Mouse (Mus musculus): ENCODE data around the gene Ift22. TPM values are rescaled to one million over a fixed set of nuclear protein-coding genes. Genes with fewer than 3 reads are reported as not detected.

Ift22 gene
- polyA plus RNA-seq, 1 experiment from 2014 or later: 67.4 TPM

DNA sequence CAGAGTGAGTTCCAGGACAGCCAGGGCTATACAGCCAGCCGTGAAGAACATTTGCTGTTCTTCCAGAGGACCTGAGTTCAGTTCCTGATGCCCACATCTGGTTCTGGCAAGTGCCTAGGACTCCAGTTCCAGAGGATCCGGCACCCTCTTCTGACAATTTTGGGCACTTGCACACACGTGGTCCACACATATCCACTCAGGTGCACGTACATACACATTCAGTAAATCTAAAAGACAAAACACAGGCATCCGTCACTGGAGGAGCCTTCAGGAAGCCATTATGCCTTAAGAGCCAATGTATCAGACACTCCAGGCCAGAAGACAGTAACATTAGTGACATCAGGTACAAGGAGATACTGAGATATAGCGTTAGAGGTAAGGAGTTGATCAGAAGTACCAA is 42.6 kb downstream of the Ift22 start:
- H3K36me3 ChIP-seq: no peaks in the 10 kb centered on the region
- WGBS: 90% methylated on average over 6 of the region's 6 CpGs
- ATAC-seq (ENCODE audit: insufficient number of reproducible peaks, insufficient read depth, low FRiP score, low TSS enrichment, low read depth): no peak

DNA sequence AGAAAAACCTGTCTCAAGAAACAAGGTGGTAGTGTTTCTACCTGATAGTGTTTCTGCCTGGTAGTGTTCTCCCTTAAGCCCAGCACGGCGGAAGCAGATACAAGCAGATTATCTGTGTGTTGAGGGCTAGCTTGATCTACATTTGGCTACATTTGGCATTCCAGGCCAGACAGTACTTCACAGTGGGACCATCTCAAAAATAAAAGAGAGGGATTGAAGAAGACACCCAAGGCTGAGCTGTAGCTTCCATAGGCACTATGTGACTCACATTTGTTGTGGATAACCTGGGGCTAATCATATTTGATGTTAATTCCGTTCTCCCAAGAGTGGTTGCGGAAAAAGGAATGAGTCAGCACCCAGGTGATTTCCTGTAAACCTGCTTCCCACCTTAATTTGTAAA is 44.2 kb downstream of the Ift22 start:
- WGBS: 70% methylated on average over 4 of the region's 4 CpGs
- no peaks in the 10 kb centered on the region for H3K27me3 ChIP-seq
- peaks cover 18% of the 10 kb centered on the region for H3K4me1 ChIP-seq
- H3K4me3 ChIP-seq: peak overlapping the region; percentile 74; the same call in 1 of the 2 replicates
- H3K9me3 ChIP-seq: no peaks in the 10 kb centered on the region
- peaks cover 8% of the 10 kb centered on the region for H3K36me3 ChIP-seq
- ATAC-seq (ENCODE audit: insufficient number of reproducible peaks, insufficient read depth, low FRiP score, low TSS enrichment, low read depth): no peak
- H3K9ac ChIP-seq: no peak overlapping the region
- H3K4me2 ChIP-seq: peak overlapping the region; percentile 76
- H3K27ac ChIP-seq: no peak overlapping the region

More for the DNA sequence above, 42.6 kb downstream of the Ift22 start:
- Histone ChIP-seq H3K9ac (no peak overlapping the region), H3K27me3 (no peaks in the 10 kb centered on the region), H3K4me1 (peaks cover 18% of the 10 kb centered on the region), H3K9me3 (no peaks in the 10 kb centered on the region), H3K4me3 (no peak overlapping the region), H3K4me2 (no peak overlapping the region), H3K27ac (no peak overlapping the region)

DNA sequence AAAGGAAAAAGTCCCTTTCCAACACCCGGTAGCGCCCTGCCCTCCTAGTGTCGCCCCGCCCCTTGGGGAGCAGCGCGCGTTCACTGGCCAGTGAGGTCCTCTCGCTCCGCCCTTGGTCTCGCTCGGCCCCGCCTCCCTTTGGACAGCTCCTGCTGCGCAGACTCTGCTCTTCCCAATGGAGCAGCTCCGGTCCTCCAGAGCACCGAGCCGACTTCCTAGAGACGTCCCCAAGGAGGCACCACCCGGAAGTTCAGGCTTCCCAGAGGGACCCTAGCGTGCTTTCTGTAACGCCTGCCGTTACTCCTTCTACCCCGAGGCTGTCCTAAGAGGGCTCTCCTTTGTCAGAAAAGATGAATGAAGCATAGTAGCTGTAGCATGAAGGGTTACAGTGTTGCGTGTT is 45.1 kb downstream of the Ift22 start, which contains the start of gene Fis1:
Gene Fis1 (plus strand): TSS at position 261 of the 400 bp plus-strand sequence.
- H3K9ac ChIP-seq: peak within 1 kb of the TSS; percentile 84
- peaks cover 18% of the 10 kb centered on the region for H3K4me1 ChIP-seq
- WGBS: 0% methylated on average over 23 of the region's 23 CpGs
- H3K27ac ChIP-seq: peak within 1 kb of the TSS; percentile 66; the same call in 1 of the 2 replicates
- H3K27me3 ChIP-seq: no peaks in the 10 kb centered on the region
- H3K9me3 ChIP-seq: no peaks in the 10 kb centered on the region
- peak within 1 kb of the TSS; percentile 76 for H3K4me2 ChIP-seq
- H3K36me3 ChIP-seq: peaks cover 12% of the 10 kb centered on the region
- H3K4me3 ChIP-seq: peak within 1 kb of the TSS; percentile 74
- ATAC-seq (ENCODE audit: insufficient number of reproducible peaks, insufficient read depth, low FRiP score, low TSS enrichment, low read depth): peak; percentile 95

DNA sequence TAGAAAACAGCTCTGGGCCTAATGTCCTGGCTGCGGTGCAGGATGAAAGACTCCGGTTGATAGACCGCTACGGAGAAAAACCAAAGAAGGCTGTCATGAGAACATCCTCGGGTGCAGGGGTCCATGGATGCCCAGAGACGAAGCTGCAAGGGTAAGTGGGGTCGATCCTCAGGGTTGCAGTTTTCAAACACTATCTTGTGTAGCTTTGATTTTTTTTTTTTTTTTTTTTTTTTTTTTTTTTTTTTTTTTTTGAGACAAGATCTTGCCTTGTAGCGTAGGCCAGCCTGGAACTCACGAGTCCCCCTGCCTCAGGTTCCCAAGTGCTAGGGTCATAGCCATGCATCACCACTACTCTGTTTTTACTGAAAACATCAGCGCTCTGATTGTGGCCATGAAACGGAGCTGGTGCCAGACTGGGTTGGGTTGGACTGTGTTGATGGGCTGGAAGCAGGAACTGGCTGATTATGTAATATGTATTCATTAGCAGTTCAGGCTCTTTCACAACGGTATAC is 45.5 kb downstream of the Ift22 start:
- no peak for ATAC-seq (ENCODE audit: insufficient number of reproducible peaks, insufficient read depth, low FRiP score, low TSS enrichment, low read depth)

DNA sequence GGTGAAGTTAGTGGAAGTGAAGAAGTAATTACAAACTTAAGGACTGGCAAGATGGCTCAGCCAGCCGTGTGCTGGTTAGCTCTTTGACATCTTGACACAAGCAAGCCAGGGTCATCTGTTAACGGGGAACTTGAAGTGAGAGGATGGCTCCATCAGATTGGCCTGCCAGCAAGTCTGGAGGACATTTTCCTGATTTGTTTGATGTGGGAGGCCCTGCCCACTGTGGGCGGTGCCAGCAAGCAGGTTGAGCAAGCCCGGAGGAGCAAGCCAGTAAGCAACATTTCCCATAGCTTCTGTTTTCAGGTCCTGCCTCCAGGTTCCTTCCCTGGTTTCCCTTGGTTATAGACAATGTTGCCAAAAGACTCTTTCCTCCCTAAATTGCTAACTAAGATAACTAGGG is 47.7 kb downstream of the Ift22 start:
- H3K36me3 ChIP-seq: peaks cover 12% of the 10 kb centered on the region
- H3K9me3 ChIP-seq: no peaks in the 10 kb centered on the region
- no peak overlapping the region for H3K4me3 ChIP-seq
- no peak overlapping the region for H3K9ac ChIP-seq
- WGBS: 80% methylated on average over 4 of the region's 4 CpGs
- no peak overlapping the region for H3K4me2 ChIP-seq
- H3K27me3 ChIP-seq: no peaks in the 10 kb centered on the region
- no peak for ATAC-seq (ENCODE audit: insufficient number of reproducible peaks, insufficient read depth, low FRiP score, low TSS enrichment, low read depth)
- H3K4me1 ChIP-seq: peaks cover 21% of the 10 kb centered on the region
- H3K27ac ChIP-seq: no peak overlapping the region

More for the DNA sequence above, 45.5 kb downstream of the Ift22 start:
- peak overlapping the region; percentile 84 for H3K9ac ChIP-seq
- H3K27me3 ChIP-seq: no peaks in the 10 kb centered on the region
- H3K27ac ChIP-seq: peak overlapping the region; percentile 66; the same call in 1 of the 2 replicates
- WGBS: 1% methylated on average over 12 of the region's 12 CpGs
- peak overlapping the region; percentile 76 for H3K4me2 ChIP-seq
- peaks cover 18% of the 10 kb centered on the region for H3K4me1 ChIP-seq
- no peaks in the 10 kb centered on the region for H3K9me3 ChIP-seq
- H3K36me3 ChIP-seq: peaks cover 12% of the 10 kb centered on the region
- peak overlapping the region; percentile 74 for H3K4me3 ChIP-seq

DNA sequence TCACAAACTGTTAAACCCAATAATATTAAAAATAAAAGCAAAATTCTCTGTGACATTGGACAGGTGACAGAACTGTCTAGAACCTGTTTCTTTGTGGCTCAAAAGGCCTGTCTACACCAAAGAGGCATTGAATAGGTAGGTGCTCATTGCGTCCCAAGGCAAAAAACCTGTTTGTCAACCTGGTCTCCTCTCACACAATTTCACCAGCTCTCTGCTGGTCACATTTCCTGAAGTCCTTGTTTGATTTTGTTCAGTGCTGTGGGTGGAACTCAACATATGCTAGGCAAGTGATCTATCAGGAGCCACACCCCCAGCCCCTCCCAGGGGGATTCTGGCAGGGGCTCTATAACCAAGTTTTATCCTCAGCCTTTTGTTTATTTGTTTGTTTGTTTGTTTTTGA is 49.3 kb downstream of the Ift22 start:
- peaks cover 12% of the 10 kb centered on the region for H3K36me3 ChIP-seq
- no peak for ATAC-seq (ENCODE audit: insufficient number of reproducible peaks, insufficient read depth, low FRiP score, low TSS enrichment, low read depth)
- no peaks in the 10 kb centered on the region for H3K9me3 ChIP-seq
- no peak overlapping the region for H3K9ac ChIP-seq
- no peak overlapping the region for H3K4me2 ChIP-seq
- peaks cover 26% of the 10 kb centered on the region for H3K4me1 ChIP-seq
- WGBS: 85% methylated on average over 1 of the region's 1 CpGs
- no peak overlapping the region for H3K4me3 ChIP-seq
- no peak overlapping the region for H3K27ac ChIP-seq
- no peaks in the 10 kb centered on the region for H3K27me3 ChIP-seq

DNA sequence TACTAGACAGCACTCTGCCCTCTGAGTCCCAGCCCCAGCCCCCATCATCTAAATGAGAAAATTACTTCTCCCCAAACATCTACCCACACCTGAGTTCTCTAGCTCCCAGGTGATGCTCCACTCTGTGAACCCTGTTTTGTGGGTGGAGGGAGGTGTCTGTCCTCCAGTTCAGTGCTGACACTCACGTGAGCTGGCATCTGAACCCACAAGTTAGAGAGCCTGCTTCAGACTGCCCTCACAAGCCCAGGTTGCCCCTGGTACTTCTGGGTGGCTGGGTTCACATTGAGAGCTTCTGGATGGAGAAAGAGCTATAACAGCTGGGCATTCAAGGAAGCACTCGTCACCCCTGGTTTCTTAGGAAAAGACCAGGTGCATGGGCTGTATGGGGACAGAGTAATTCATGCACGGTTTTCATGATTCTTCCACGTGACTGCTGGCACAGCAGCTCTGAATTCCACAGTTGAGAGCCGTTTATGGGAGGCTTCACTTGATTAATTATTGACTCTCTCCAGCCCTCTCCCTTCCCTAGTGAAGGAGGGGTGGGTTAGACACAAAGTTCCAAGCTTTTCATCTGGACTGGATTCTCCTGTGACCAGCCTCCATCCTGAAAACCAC is 51.1 kb downstream of the Ift22 start:
- no peaks in the 10 kb centered on the region for H3K9me3 ChIP-seq
- H3K4me2 ChIP-seq: no peak overlapping the region
- ATAC-seq (ENCODE audit: insufficient number of reproducible peaks, insufficient read depth, low FRiP score, low TSS enrichment, low read depth): no peak
- H3K4me1 ChIP-seq: peaks cover 25% of the 10 kb centered on the region
- no peak overlapping the region for H3K9ac ChIP-seq
- no peaks in the 10 kb centered on the region for H3K27me3 ChIP-seq
- H3K36me3 ChIP-seq: peaks cover 23% of the 10 kb centered on the region
- H3K27ac ChIP-seq: no peak overlapping the region
- WGBS: 81% methylated on average over 5 of the region's 5 CpGs
- no peak overlapping the region for H3K4me3 ChIP-seq

DNA sequence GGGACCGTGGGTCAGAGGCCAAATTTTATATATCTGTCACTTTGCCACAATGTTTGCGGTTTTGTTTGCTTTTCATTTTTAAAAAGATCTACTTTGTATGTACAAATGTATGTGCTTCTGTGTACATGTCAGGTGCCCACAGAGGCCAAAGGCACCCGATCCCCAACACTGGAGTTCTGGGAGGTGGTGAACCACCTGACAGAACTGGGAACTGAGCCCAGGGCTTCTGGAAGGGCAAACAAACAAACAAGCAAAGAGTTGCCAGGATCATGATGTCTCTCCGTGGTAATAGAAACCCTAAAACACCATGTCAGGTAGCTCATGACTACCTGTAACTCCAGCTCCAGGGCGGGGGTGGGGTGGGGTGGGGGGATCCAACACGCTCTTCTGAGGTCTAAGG is 52.1 kb downstream of the Ift22 start:
- Histone ChIP-seq H3K9ac (no peak overlapping the region), H3K27me3 (no peaks in the 10 kb centered on the region), H3K36me3 (peaks cover 33% of the 10 kb centered on the region), H3K4me2 (no peak overlapping the region), H3K27ac (no peak overlapping the region), H3K4me3 (no peak overlapping the region), H3K9me3 (no peaks in the 10 kb centered on the region), H3K4me1 (peaks cover 17% of the 10 kb centered on the region)
- no peak for ATAC-seq (ENCODE audit: insufficient number of reproducible peaks, insufficient read depth, low FRiP score, low TSS enrichment, low read depth)
- WGBS: 98% methylated on average over 6 of the region's 6 CpGs

DNA sequence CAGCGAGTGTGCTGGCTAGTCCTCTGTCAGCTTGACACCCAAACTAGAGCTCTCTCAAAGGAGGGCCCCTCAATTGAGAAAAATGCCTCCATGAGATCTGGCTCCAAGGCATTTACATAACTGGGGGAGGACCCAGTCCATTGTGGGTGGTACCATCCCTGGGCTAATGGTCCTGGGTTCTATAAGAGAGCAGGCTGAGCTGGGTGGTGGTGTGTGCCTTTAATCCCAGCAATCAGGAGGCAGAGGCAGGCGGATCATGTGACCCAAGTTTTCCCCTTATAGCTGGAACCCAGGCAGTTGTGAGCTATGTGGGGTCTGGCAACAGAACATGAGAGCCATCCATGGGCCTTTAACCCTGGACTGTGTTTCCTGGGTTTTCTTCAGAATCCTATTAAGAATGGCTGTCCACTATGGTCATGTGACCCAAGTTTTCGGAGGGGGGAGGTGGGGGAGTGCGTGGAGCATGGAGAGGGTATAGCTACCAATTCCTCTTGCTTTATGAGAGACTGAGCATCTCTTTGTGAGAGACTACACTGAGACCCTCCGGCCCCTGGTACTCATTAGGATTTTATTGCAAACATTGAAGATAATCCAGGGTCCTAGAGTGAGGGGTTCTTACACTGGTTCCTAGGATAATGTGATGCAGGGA is 53.5 kb downstream of the Ift22 start:
- WGBS: 28% methylated on average over 5 of the region's 5 CpGs

DNA sequence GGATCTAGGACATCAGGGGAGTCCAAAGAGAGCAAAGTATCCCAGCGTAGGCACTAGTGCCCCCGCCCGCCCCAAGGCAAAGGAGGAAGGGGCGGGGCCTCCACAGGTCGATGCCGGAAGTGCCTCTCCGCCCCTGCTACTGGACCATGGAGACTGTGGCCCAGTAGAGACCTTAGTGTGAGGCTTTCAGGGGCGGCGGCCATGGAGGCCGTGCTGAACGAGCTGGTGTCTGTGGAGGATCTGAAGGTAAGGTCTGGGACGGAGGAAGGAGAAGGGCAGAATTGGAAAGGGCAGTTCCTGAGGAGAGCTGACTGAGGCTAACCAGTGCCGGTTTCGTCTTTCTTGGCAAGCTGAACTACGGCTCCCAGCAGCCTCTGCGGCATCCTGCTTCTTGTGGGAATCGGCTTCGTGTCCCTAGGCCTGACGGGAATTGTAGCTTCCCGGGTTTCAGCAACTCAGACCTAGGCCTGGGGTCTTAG is 54.1 kb downstream of the Ift22 start:
- ATAC-seq (ENCODE audit: insufficient number of reproducible peaks, insufficient read depth, low FRiP score, low TSS enrichment, low read depth): peak; percentile 89
- H3K27ac ChIP-seq: peak overlapping the region; percentile 88
- peak overlapping the region; percentile 84 for H3K4me2 ChIP-seq
- 1% methylated on average over 20 of the region's 20 CpGs for WGBS
- peak overlapping the region; percentile 67 for H3K4me3 ChIP-seq
- H3K4me1 ChIP-seq: peaks cover 27% of the 10 kb centered on the region
- no peaks in the 10 kb centered on the region for H3K27me3 ChIP-seq
- no peaks in the 10 kb centered on the region for H3K9me3 ChIP-seq
- H3K36me3 ChIP-seq: peaks cover 45% of the 10 kb centered on the region
- peak overlapping the region; percentile 74 for H3K9ac ChIP-seq

More for the DNA sequence above, 53.5 kb downstream of the Ift22 start:
- H3K27ac ChIP-seq: peak overlapping the region; percentile 88
- no peak for ATAC-seq (ENCODE audit: insufficient number of reproducible peaks, insufficient read depth, low FRiP score, low TSS enrichment, low read depth)
- H3K9me3 ChIP-seq: no peaks in the 10 kb centered on the region
- peak overlapping the region; percentile 74 for H3K9ac ChIP-seq
- peak overlapping the region; percentile 67 for H3K4me3 ChIP-seq
- peak overlapping the region; percentile 84 for H3K4me2 ChIP-seq
- peaks cover 25% of the 10 kb centered on the region for H3K4me1 ChIP-seq
- peaks cover 46% of the 10 kb centered on the region for H3K36me3 ChIP-seq
- no peaks in the 10 kb centered on the region for H3K27me3 ChIP-seq

DNA sequence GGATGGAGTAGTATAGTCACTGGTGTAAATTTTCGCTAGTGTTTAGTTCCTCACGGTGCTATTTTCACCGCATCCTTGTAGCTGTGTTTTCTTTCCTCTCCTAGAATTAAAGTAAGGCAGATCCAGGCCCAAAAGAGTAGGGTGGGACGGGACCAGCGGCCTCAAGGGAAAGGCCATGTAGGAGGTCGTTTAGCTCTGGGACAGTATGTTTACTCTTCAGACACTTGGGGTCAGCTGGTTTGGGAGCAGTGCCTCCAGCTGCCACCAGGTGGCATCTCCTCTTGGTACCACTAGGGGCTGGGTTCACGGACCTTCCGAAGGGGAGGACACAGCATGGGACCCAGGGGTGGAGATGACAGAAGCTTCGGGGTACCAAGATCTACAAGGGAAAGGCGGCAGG is 54.6 kb downstream of the Ift22 start:
- peak; percentile 66; the same call in 1 of the 2 replicates for ATAC-seq (ENCODE audit: insufficient number of reproducible peaks, insufficient read depth, low FRiP score, low TSS enrichment, low read depth)
- Histone ChIP-seq H3K4me2 (peak overlapping the region; percentile 84), H3K4me1 (peaks cover 27% of the 10 kb centered on the region), H3K27ac (peak overlapping the region; percentile 88), H3K9me3 (no peaks in the 10 kb centered on the region), H3K27me3 (no peaks in the 10 kb centered on the region), H3K36me3 (peaks cover 41% of the 10 kb centered on the region), H3K9ac (peak overlapping the region; percentile 74), H3K4me3 (peak overlapping the region; percentile 67)
- WGBS: under 1% methylated on average over 10 of the region's 10 CpGs
